Mouse (Mus musculus): ENCODE measurements at regions not wholly inside any gene's neighbourhood (a gene's known extent, or its start where the extent isn't known, plus 50 kb on each side); places are given as distances from the start of the nearest gene placed in this dataset.

- DNase-seq, result no peak
Observed at GRCm38 (mm10) chr2:178958829-178959228, 483.4 kb upstream of the Cdh4 start.

- no peak for DNase-seq
Observed at GRCm38 (mm10) chr2:178959603-178960002, 482.6 kb upstream of the Cdh4 start.

- DNase-seq, result no peak
Observed at GRCm38 (mm10) chr2:178967584-178968365, 474.5 kb upstream of the Cdh4 start.

GRCm38 (mm10) chr2:178969732-178970131 lies 472.5 kb upstream of the Cdh4 start:
- DNase-seq, result no peak

GRCm38 (mm10) chr2:178975366-178975765 lies 466.9 kb upstream of the Cdh4 start:
- DNase-seq, result no peak

- DNase-seq, result no peak
Observed at GRCm38 (mm10) chr2:178976046-178976445, 466.2 kb upstream of the Cdh4 start.

GRCm38 (mm10) chr2:178976495-178976894 lies 465.7 kb upstream of the Cdh4 start:
- DNase-seq, result no peak

- DNase-seq, result no peak
Observed at GRCm38 (mm10) chr2:178979451-178979850, 462.8 kb upstream of the Cdh4 start.

- no peak for DNase-seq
Observed at GRCm38 (mm10) chr2:178981736-178982502, 460.3 kb upstream of the Cdh4 start.

GRCm38 (mm10) chr2:178983801-178984200 lies 458.4 kb upstream of the Cdh4 start:
- DNase-seq, result no peak

GRCm38 (mm10) chr2:178987935-178988334 lies 454.3 kb upstream of the Cdh4 start:
- DNase-seq, result no peak

- DNase-seq, result no peak
Observed at GRCm38 (mm10) chr2:178989291-178989690, 452.9 kb upstream of the Cdh4 start.

GRCm38 (mm10) chr2:178989784-178990183 lies 452.4 kb upstream of the Cdh4 start:
- DNase-seq, result no peak

GRCm38 (mm10) chr2:178990959-178991358 lies 451.3 kb upstream of the Cdh4 start:
- DNase-seq, result no peak

- DNase-seq, result no peak
Observed at GRCm38 (mm10) chr2:178992334-178993116, 449.7 kb upstream of the Cdh4 start.

- no peak for DNase-seq
Observed at GRCm38 (mm10) chr2:178997921-178998320, 444.3 kb upstream of the Cdh4 start.

- no peak for DNase-seq
Observed at GRCm38 (mm10) chr2:179000448-179001081, 441.7 kb upstream of the Cdh4 start.

- DNase-seq, result no peak
Observed at GRCm38 (mm10) chr2:179007766-179008165, 434.5 kb upstream of the Cdh4 start.

GRCm38 (mm10) chr2:179013891-179014593 lies 428.2 kb upstream of the Cdh4 start:
- no peak for DNase-seq

- no peak for DNase-seq
Observed at GRCm38 (mm10) chr2:179022675-179023194, 419.5 kb upstream of the Cdh4 start.

- DNase-seq, result no peak
Observed at GRCm38 (mm10) chr2:179024225-179024624, 418.0 kb upstream of the Cdh4 start.

- no peak for DNase-seq
Observed at GRCm38 (mm10) chr2:179033171-179033570, 409.1 kb upstream of the Cdh4 start.
